ENCODE assay signal across 21 mouse cellular contexts in genomic region chr9:47433185-47433584, GRCm38 (mm10).
DNase-seq lines count a peak whose midpoint lies in the region; ATAC-seq and TF ChIP-seq lines count a peak whose summit lies in the region.
"Had no signal": no experiment of that assay in that cellular context is flagged by ENCODE, and none has a peak within 500 bp of the region (broad histone marks: within the 10 kb centered on the region; RNA-seq: fewer than 3 reads in every experiment).

No protein-coding gene starts in this region.

- H3K9ac ChIP-seq in liver, adult 2 months (ENCODE audit: low read depth, low read length), result no peak overlapping the region; the same call in 1 of the 2 replicates
- H3K9ac ChIP-seq in liver, embryonic 11.5 days (ENCODE audit: low read depth, low read length), result no peak overlapping the region
- no peak overlapping the region for H3K9ac ChIP-seq in midbrain, embryonic 11.5 days (ENCODE audit: low read length)
- no peak overlapping the region for H3K9ac ChIP-seq in midbrain, embryonic 15.5 days
- H3K9ac ChIP-seq in forebrain, embryonic 16.5 days (replicated peaks; ENCODE audit: low read depth, low read length), result no peak overlapping the region
- H3K9ac ChIP-seq: embryonic facial prominence, embryonic 12.5 days; forebrain, embryonic 13.5 days; forebrain, embryonic 15.5 days had no signal

- no peaks in the 10 kb centered on the region for H3K9me3 ChIP-seq in liver, embryonic 11.5 days (ENCODE audit: control insufficient read depth, low read length)
- no peaks in the 10 kb centered on the region for H3K9me3 ChIP-seq in midbrain, embryonic 11.5 days (ENCODE audit: control insufficient read depth, low read length)
- H3K9me3 ChIP-seq in midbrain, embryonic 15.5 days, result no peaks in the 10 kb centered on the region
- H3K9me3 ChIP-seq in forebrain, embryonic 16.5 days (ENCODE audit: control insufficient read depth, low read length), result no peaks in the 10 kb centered on the region
- H3K9me3 ChIP-seq: embryonic facial prominence, embryonic 10.5 days; embryonic facial prominence, embryonic 12.5 days; forebrain, embryonic 13.5 days; forebrain, embryonic 15.5 days had no signal

- H3K79me2 ChIP-seq in liver, adult 2 months (ENCODE audit: control insufficient read depth, insufficient read depth, low read length), result no peaks in the 10 kb centered on the region

- ATAC-seq in liver, embryonic 11.5 days (replicated peaks; ENCODE audit: low FRiP score), result no peak
- no peak for ATAC-seq in midbrain, embryonic 11.5 days (ENCODE audit: low FRiP score)
- no peak for ATAC-seq in midbrain, embryonic 15.5 days (replicated peaks)
- no peak for ATAC-seq in forebrain, embryonic 16.5 days
- ATAC-seq: activated CD4-positive, CD25-positive, alpha-beta regulatory T cell, adult 4 months; CD4-positive, CD25-positive, alpha-beta regulatory T cell, adult 4 months; forebrain, embryonic 13.5 days; forebrain, embryonic 15.5 days had no signal

- DNase-seq in kidney, adult 2 months, result peak; percentile 10
- no peak for DNase-seq in kidney, postnatal 25 days
- DNase-seq in liver, adult 2 months (ENCODE audit: extremely low read depth, low read depth, low spot score), result peak; percentile 83
- no peak for DNase-seq in liver, embryonic 11.5 days (ENCODE audit: low spot score)
- DNase-seq in midbrain, embryonic 11.5 days (ENCODE audit: low spot score, missing footprints), result peak; percentile 51
- DNase-seq: B cell, adult 2 months; cerebellum, adult 11-12 months; cerebellum, adult 2 months; cerebellum, adult 9-10 months; cerebellum, postnatal 10 days; cerebellum, postnatal 25 days had no signal

- 50% methylated on average over 2 of the region's 2 CpGs for WGBS in kidney, adult 2 months
- WGBS in liver, adult 2 months, result 23% methylated on average over 2 of the region's 2 CpGs
- WGBS in liver, embryonic 11.5 days, result 59% methylated on average over 2 of the region's 2 CpGs
- WGBS in midbrain, embryonic 11.5 days, result 75% methylated on average over 2 of the region's 2 CpGs
- WGBS in midbrain, embryonic 15.5 days, result 79% methylated on average over 2 of the region's 2 CpGs
- 73% methylated on average over 2 of the region's 2 CpGs for WGBS in forebrain, embryonic 16.5 days

- no peaks in the 10 kb centered on the region for H3K27me3 ChIP-seq in kidney, adult 2 months (replicated peaks; ENCODE audit: control insufficient read depth, insufficient read depth, low read length)
- H3K27me3 ChIP-seq in liver, adult 2 months (ENCODE audit: control insufficient read depth, insufficient read depth, low read length), result no peaks in the 10 kb centered on the region
- no peaks in the 10 kb centered on the region for H3K27me3 ChIP-seq in liver, embryonic 11.5 days (replicated peaks; ENCODE audit: control insufficient read depth, insufficient read depth, low read length)
- no peaks in the 10 kb centered on the region for H3K27me3 ChIP-seq in midbrain, embryonic 11.5 days (ENCODE audit: control insufficient read depth, insufficient read depth, low read length)
- H3K27me3 ChIP-seq in midbrain, embryonic 15.5 days (replicated peaks), result no peaks in the 10 kb centered on the region
- H3K27me3 ChIP-seq in forebrain, embryonic 16.5 days (replicated peaks; ENCODE audit: control insufficient read depth, insufficient read depth, low read length), result no peaks in the 10 kb centered on the region
- H3K27me3 ChIP-seq: CH12.LX; embryonic facial prominence, embryonic 12.5 days; forebrain, embryonic 13.5 days; forebrain, embryonic 15.5 days had no signal

- H3K36me3 ChIP-seq in kidney, adult 2 months (ENCODE audit: control insufficient read depth, insufficient read depth, low read length), result no peaks in the 10 kb centered on the region
- no peaks in the 10 kb centered on the region for H3K36me3 ChIP-seq in liver, adult 2 months (ENCODE audit: control insufficient read depth, insufficient read depth, low read length)
- no peaks in the 10 kb centered on the region for H3K36me3 ChIP-seq in liver, embryonic 11.5 days (ENCODE audit: control insufficient read depth, insufficient read depth, low read length)
- no peaks in the 10 kb centered on the region for H3K36me3 ChIP-seq in midbrain, embryonic 11.5 days (ENCODE audit: control insufficient read depth, insufficient read depth, low read length)
- H3K36me3 ChIP-seq in midbrain, embryonic 15.5 days (replicated peaks), result no peaks in the 10 kb centered on the region
- no peaks in the 10 kb centered on the region for H3K36me3 ChIP-seq in forebrain, embryonic 16.5 days (ENCODE audit: control insufficient read depth, insufficient read depth)
- H3K36me3 ChIP-seq: embryonic facial prominence, embryonic 10.5 days; embryonic facial prominence, embryonic 12.5 days; forebrain, embryonic 15.5 days; G1E had no signal

- no peak for TF ChIP-seq CTCF in kidney, adult 2 months (conservative IDR thresholded peaks at IDR 0.05; ENCODE audit: insufficient read depth, insufficient read length, low read depth, low read length)
- no peak for TF ChIP-seq CTCF in liver, adult 2 months (IDR thresholded peaks at IDR 0.05; ENCODE audit: low read depth, low read length)

- no peak overlapping the region for H3K4me2 ChIP-seq in liver, embryonic 11.5 days
- H3K4me2 ChIP-seq in midbrain, embryonic 11.5 days, result no peak overlapping the region
- no peak overlapping the region for H3K4me2 ChIP-seq in midbrain, embryonic 15.5 days
- H3K4me2 ChIP-seq in forebrain, embryonic 16.5 days (ENCODE audit: low read length), result no peak overlapping the region
- H3K4me2 ChIP-seq: embryonic facial prominence, embryonic 12.5 days; forebrain, embryonic 13.5 days; forebrain, embryonic 15.5 days had no signal

- H3K27ac ChIP-seq in kidney, adult 2 months (ENCODE audit: insufficient read depth, low read depth, low read length), result no peak overlapping the region
- peak overlapping the region; percentile 83 for H3K27ac ChIP-seq in liver, adult 2 months (replicated peaks; ENCODE audit: insufficient read depth, low read depth, low read length)
- H3K27ac ChIP-seq in liver, embryonic 11.5 days (ENCODE audit: low read depth, low read length), result no peak overlapping the region
- H3K27ac ChIP-seq in midbrain, embryonic 11.5 days (ENCODE audit: low read depth, low read length), result no peak overlapping the region
- no peak overlapping the region for H3K27ac ChIP-seq in midbrain, embryonic 15.5 days
- no peak overlapping the region for H3K27ac ChIP-seq in forebrain, embryonic 16.5 days (ENCODE audit: low read length)
- H3K27ac ChIP-seq: embryonic facial prominence, embryonic 10.5 days; embryonic facial prominence, embryonic 12.5 days; forebrain, embryonic 13.5 days; forebrain, embryonic 15.5 days had no signal

- no peak for TF ChIP-seq POLR2A in kidney, adult 2 months (IDR thresholded peaks at IDR 0.05; ENCODE audit: low read depth, low read length)
- no peak for TF ChIP-seq POLR2A in liver, adult 2 months (IDR thresholded peaks at IDR 0.05; ENCODE audit: extremely low read depth, insufficient read depth, low read length)

- no peak overlapping the region for H3K4me3 ChIP-seq in kidney, adult 2 months (ENCODE audit: insufficient read depth, low read depth, low read length)
- H3K4me3 ChIP-seq in liver, adult 2 months (ENCODE audit: insufficient read depth, low read depth, low read length), result no peak overlapping the region
- H3K4me3 ChIP-seq in liver, embryonic 11.5 days (ENCODE audit: low read depth, low read length), result no peak overlapping the region
- no peak overlapping the region for H3K4me3 ChIP-seq in midbrain, embryonic 11.5 days (ENCODE audit: low read depth, low read length)
- no peak overlapping the region for H3K4me3 ChIP-seq in midbrain, embryonic 15.5 days
- H3K4me3 ChIP-seq in forebrain, embryonic 16.5 days (replicated peaks; ENCODE audit: low read length), result no peak overlapping the region
- H3K4me3 ChIP-seq: embryonic facial prominence, embryonic 10.5 days; embryonic facial prominence, embryonic 12.5 days; forebrain, embryonic 13.5 days; forebrain, embryonic 15.5 days had no signal

- H3K4me1 ChIP-seq in kidney, adult 2 months (ENCODE audit: control insufficient read depth, insufficient read depth, low read length), result peaks cover 6% of the 10 kb centered on the region; the same call in 1 of the 2 replicates
- H3K4me1 ChIP-seq in liver, adult 2 months (ENCODE audit: control insufficient read depth, insufficient read depth, low read length), result peaks cover 11% of the 10 kb centered on the region
- H3K4me1 ChIP-seq in liver, embryonic 11.5 days (replicated peaks; ENCODE audit: control insufficient read depth, insufficient read depth, low read length), result no peaks in the 10 kb centered on the region
- no peaks in the 10 kb centered on the region for H3K4me1 ChIP-seq in midbrain, embryonic 11.5 days (ENCODE audit: control insufficient read depth, insufficient read depth, low read length)
- peaks cover 5% of the 10 kb centered on the region; the same call in 1 of the 2 replicates for H3K4me1 ChIP-seq in midbrain, embryonic 15.5 days
- H3K4me1 ChIP-seq in forebrain, embryonic 16.5 days (replicated peaks; ENCODE audit: control insufficient read depth, insufficient read depth, low read length), result no peaks in the 10 kb centered on the region
- H3K4me1 ChIP-seq: forebrain, embryonic 15.5 days had no signal

Comparison
In these comparisons a context has a peak if more than half of its experiments do, and no peak if none do; other contexts are left out.
1. DNase-seq: peak in kidney, adult 2 months (single experiment), liver, adult 2 months (single experiment) and midbrain, embryonic 11.5 days (single experiment); none in kidney, postnatal 25 days (0 of 2) and liver, embryonic 11.5 days (single experiment).